Comparison of ENCODE assay signal across 8 mouse cellular contexts in genomic region chr14:50869889-50870804, GRCm38 (mm10). TPM values are rescaled to one million over a fixed set of nuclear protein-coding genes. Genes with fewer than 3 reads are reported as not detected.
A peak's percentile ranks its signal among the peaks of the same experiment; 100 is the strongest.
DNase-seq lines count a peak whose midpoint lies in the region; ATAC-seq and TF ChIP-seq lines count a peak whose summit lies in the region.

Gene Tep1 (minus strand): TSS chr14:50870560.

- peak; percentile 30 for DNase-seq in Patski (ENCODE audit: low read depth, low spot score)
- DNase-seq in cerebellum, adult 9-11 months: peak; percentile 86
- peak; percentile 23 to 36 for DNase-seq in frontal cortex, postnatal 10 days (ENCODE audit: low spot score in 2 of 2)
- peak; percentile 78 for DNase-seq in hindbrain, embryonic 11.5 days (ENCODE audit: low spot score)
- peak; percentile 14 to 43 for DNase-seq in layer of hippocampus, postnatal 14 days (ENCODE audit: low spot score in 2 of 2)
- peak; percentile 70 for DNase-seq in lung, postnatal 14 days
- DNase-seq in ovary, postnatal 36 days (ENCODE audit: low spot score): peak; percentile 76
- DNase-seq in thymus, postnatal 14 days: peak; percentile 62

- no peaks in the 10 kb centered on the region for H3K36me3 ChIP-seq in hindbrain, embryonic 11.5 days (ENCODE audit: control insufficient read depth, insufficient read depth, low read length)

- H3K4me3 ChIP-seq in hindbrain, embryonic 11.5 days (ENCODE audit: low read depth, low read length): peak within 1 kb of the TSS; percentile 52

- no peak within 1 kb of the TSS for H3K27ac ChIP-seq in hindbrain, embryonic 11.5 days (ENCODE audit: low read depth, low read length)

- POLR2A ChIA-PET in Patski (lab: Charles Lee): interaction anchor here (0.7 kb wide), 2 partner anchors 26 to 44 kb away, joined by 3 read pairs; no protein-coding TSS in a partner anchor

- CTCF ChIA-PET in Patski (lab: Charles Lee): no interaction called here

- 6% methylated on average over 31 of the region's 32 CpGs for WGBS in hindbrain, embryonic 11.5 days

- in situ Hi-C loops in Patski (cut with MboI; ENCODE audit: low pct_unique_long_range_greater_than_20kb): no loop called here

- H3K9me3 ChIP-seq in hindbrain, embryonic 11.5 days (ENCODE audit: control insufficient read depth, low read length): no peaks in the 10 kb centered on the region

- no peaks in the 10 kb centered on the region for H3K27me3 ChIP-seq in Patski
- no peaks in the 10 kb centered on the region for H3K27me3 ChIP-seq in hindbrain, embryonic 11.5 days (ENCODE audit: control insufficient read depth, insufficient read depth, low read length)

- peak; percentile 86 for ATAC-seq in Patski
- peak; percentile 92 for ATAC-seq in hindbrain, embryonic 11.5 days (ENCODE audit: low FRiP score)

- no peaks in the 10 kb centered on the region for H3K4me1 ChIP-seq in hindbrain, embryonic 11.5 days (replicated peaks; ENCODE audit: control insufficient read depth, insufficient read depth, low read length)

- peak within 1 kb of the TSS; percentile 74 for H3K4me2 ChIP-seq in hindbrain, embryonic 11.5 days (replicated peaks; ENCODE audit: low read depth, low read length)

- peak within 1 kb of the TSS; percentile 76 for H3K9ac ChIP-seq in hindbrain, embryonic 11.5 days (ENCODE audit: low read depth, low read length)

- no peak for TF ChIP-seq CTCF in Patski (IDR thresholded peaks at IDR 0.05)

RNA-seq across cellular contexts. Expression of gene Tep1, which starts in this region (rescaled TPM):
- 19.6 TPM for polyA plus RNA-seq in Patski (2021)
- 5.8 and 6.1 TPM in 2 replicates for polyA plus RNA-seq in hindbrain, embryonic 11.5 days (2014; fragmentation: Nextera tagmentation; extraction: Ambion mirVana)
- 1 to 10 TPM; 2.7 to 6.1 TPM for total RNA-seq in layer of hippocampus, postnatal 14 days (2021)

Comparison
In these comparisons a context has a peak if more than half of its experiments do, and no peak if none do; other contexts are left out.
1. DNase-seq: peak in every context shown above with its lines; median percentile 86 in cerebellum, adult 9-11 months; 78 in hindbrain, embryonic 11.5 days; 76 in ovary, postnatal 36 days; 70 in lung, postnatal 14 days; 62 in thymus, postnatal 14 days; 30 in Patski; 30 in frontal cortex, postnatal 10 days; 28 in layer of hippocampus, postnatal 14 days.